Mouse (Mus musculus) heart, embryonic 14.5 days (tissue): ENCODE measurements around the gene Gm17409. TPM values are rescaled to one million over a fixed set of nuclear protein-coding genes. Genes with fewer than 3 reads are reported as not detected.

ENCODE experiments used
- ATAC-seq: fragments of 200-750 bp; cut with Nextera tagmentation; 2 replicates; pipeline ENCODE4 v1.8.0; 2017; ENCODE audit warnings: low read depth, moderate TSS enrichment; ENCODE audit not compliant: insufficient number of reproducible peaks, insufficient read depth, low FRiP score
- H3K27ac ChIP-seq, 2 experiments: fragments of 200-500 bp in 1 of 2; fragments of 300-500 bp in 1 of 2; sonication (generic) in 1 of 2; replicated peaks in 1 of 2; 2 replicates each; pipeline ENCODE4 v1.5.1; 2012 to 2014; ENCODE audit warnings: low read depth in 2 of 2, low read length in 2 of 2, control low read depth in 1 of 2, mild to moderate bottlenecking in 1 of 2, mixed read lengths in 1 of 2; ENCODE audit not compliant: control insufficient read depth in 1 of 2, insufficient read depth in 1 of 2
- H3K27me3 ChIP-seq: fragments of 300-500 bp; sonication (generic); 2 replicates; pipeline ENCODE4 v1.6.1; 2014; ENCODE audit warnings: mild to moderate bottlenecking, low read length, control low read depth; ENCODE audit not compliant: control insufficient read depth, insufficient read depth
- H3K36me3 ChIP-seq: fragments of 300-500 bp; sonication (generic); 2 replicates; pipeline ENCODE4 v1.6.1; 2014; ENCODE audit warnings: mild to moderate bottlenecking, control low read depth, low read length, mixed read lengths; ENCODE audit not compliant: control insufficient read depth, insufficient read depth
- H3K4me1 ChIP-seq, 2 experiments: fragments of 200-500 bp in 1 of 2; fragments of 300-500 bp in 1 of 2; sonication (generic) in 1 of 2; 2 replicates each; pipeline ENCODE4 v1.6.1; 2012 to 2014; ENCODE audit warnings: low read length in 2 of 2, control low read depth in 1 of 2, mixed read lengths in 1 of 2; ENCODE audit not compliant: control insufficient read depth in 2 of 2, insufficient read depth in 2 of 2
- H3K4me2 ChIP-seq: fragments of 300-500 bp; sonication (generic); 2 replicates; pipeline ENCODE4 v1.6.1; 2014; ENCODE audit warnings: mild to moderate bottlenecking, low read length
- H3K4me3 ChIP-seq, 2 experiments: fragments of 200-500 bp in 1 of 2; fragments of 300-500 bp in 1 of 2; sonication (generic) in 1 of 2; 2 replicates each; pipeline ENCODE4 v1.5.1; 2012 to 2014; ENCODE audit warnings: low read length in 2 of 2, mild to moderate bottlenecking in 2 of 2, control low read depth in 1 of 2, low read depth in 1 of 2, moderate library complexity in 1 of 2; ENCODE audit not compliant: control insufficient read depth in 1 of 2, insufficient read depth in 1 of 2
- H3K9ac ChIP-seq: fragments of 300-500 bp; sonication (generic); 2 replicates; pipeline ENCODE4 v1.6.1; 2014; ENCODE audit warnings: mild to moderate bottlenecking, low read length
- H3K9me3 ChIP-seq: fragments of 300-500 bp; sonication (generic); 2 replicates; pipeline ENCODE4 v1.6.1; 2016; ENCODE audit warnings: low read length, control low read depth; ENCODE audit not compliant: control insufficient read depth
- WGBS: fragments of 180-500 bp; shearing (Covaris S2); extraction: QIAGEN DNeasy Blood & Tissue Kit; methylation state at CpG from one replicate; pipeline ENCODE4 v1.1.7; 2014; 5-methylcytosine and 5-hydroxymethylcytosine counted together
- polyA plus RNA-seq: library from polyadenylated mRNA; unstranded; fragments of >200 nt; fragmentation: Nextera tagmentation; extraction: Ambion mirVana; gene quantifications from 2 replicates; pipeline ENCODE4 v1.2.1, GENCODE M21; 2014

Gene Gm17409
- polyA plus RNA-seq, 1 experiment from 2014 or later = not detected

DNA sequence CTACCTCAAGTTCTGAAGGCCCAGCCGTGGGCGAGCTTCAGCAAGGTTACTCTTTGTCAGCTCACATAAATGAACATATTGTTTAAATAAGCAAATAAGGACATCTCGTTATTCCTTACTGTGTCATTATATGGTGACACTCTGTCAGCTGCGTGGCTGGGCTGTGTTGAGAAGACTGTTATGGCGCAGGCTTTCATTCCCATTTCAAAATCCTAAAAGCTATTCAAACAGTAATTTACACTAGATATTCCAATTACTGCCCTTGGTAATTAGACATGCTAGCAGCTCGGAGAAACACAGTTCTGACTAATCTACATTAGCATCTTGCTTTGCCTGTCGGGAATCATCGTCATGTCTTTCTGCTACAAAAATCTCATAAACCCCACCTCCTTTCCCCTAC is 5.7 kb downstream of the Gm17409 start:
- no peaks in the 10 kb centered on the region for H3K9me3 ChIP-seq

DNA sequence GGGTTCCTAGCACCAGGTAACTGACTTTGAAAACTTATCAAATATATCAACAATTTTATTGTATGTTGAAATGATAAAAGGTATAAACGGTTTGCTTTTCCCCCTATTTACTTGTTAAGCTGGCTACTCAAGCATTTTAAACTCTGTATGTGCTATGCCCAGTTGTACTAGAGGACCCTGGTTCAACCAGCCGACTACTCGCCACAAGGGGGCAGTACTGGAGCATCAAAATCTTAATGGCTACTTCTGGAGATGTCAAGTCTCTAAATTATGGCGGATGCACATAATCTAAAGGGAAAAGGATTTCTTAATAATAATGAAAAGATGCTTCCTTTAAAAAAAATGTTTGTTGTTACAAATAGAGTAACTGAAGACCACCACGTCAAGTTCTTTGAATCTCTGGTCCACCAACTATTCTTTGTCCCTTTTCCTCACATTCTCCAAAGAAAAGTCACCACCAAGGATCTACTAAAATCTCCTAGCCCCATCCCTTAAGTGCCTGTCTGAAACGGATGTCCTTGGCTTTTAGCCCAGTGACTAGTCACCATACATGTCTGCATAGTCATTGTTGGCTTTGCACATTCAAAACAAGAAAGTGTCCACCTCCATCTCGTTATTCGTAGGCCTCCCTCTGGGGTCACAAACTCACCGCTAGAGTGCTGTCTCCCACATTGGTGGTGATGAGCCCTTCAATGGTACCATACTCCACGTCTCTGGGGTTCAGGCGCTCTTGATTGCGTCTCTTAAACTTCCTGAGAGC is 7.2 kb downstream of the Gm17409 start:
- Histone ChIP-seq H3K27me3 (no peaks in the 10 kb centered on the region), H3K4me2 (no peak overlapping the region), H3K4me3 (no peak overlapping the region), H3K4me1 (peaks cover 2 to 3% of the 10 kb centered on the region in 2 experiments; a peak in 2 of 4 replicates), H3K36me3 (peaks cover 67% of the 10 kb centered on the region), H3K9me3 (no peaks in the 10 kb centered on the region), H3K27ac (no peak overlapping the region), H3K9ac (no peak overlapping the region)
- ATAC-seq = no peak
- 52% methylated on average over 12 of the region's 12 CpGs for WGBS

More for the DNA sequence above, 5.7 kb downstream of the Gm17409 start:
- Histone ChIP-seq H3K4me1 (peaks cover 0 to 3% of the 10 kb centered on the region in 2 experiments; a peak in 1 of 4 replicates), H3K27ac (no peak overlapping the region), H3K4me2 (no peak overlapping the region), H3K27me3 (no peaks in the 10 kb centered on the region), H3K9ac (no peak overlapping the region), H3K36me3 (peaks cover 80% of the 10 kb centered on the region), H3K4me3 (no peak overlapping the region)
- no peak for ATAC-seq
- 93% methylated on average over 8 of the region's 8 CpGs for WGBS

DNA sequence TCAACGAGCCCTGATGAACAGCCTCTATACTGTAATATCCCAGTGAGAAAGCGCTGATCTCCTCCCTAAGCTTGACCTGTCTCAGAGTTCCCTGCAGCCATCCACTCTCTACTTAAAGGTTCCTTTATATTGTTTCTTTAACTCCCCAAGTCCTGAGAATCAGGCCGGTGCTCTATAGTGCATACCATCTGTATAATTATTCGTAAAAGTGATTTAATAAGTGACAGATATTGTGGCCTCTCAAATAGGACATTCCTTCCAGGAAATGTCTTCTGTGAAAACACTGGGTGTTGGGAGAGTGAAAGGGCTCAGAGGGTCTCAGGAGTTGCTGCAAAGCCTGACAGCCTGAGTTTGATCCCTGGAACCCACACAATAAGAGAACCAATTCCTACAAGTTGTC is 8.2 kb downstream of the Gm17409 start:
- Histone ChIP-seq H3K36me3 (peaks cover 57% of the 10 kb centered on the region), H3K27me3 (no peaks in the 10 kb centered on the region), H3K27ac (no peak overlapping the region), H3K9me3 (no peaks in the 10 kb centered on the region), H3K4me3 (no peak overlapping the region), H3K4me2 (no peak overlapping the region), H3K4me1 (peaks cover 2 to 3% of the 10 kb centered on the region in 2 experiments; a peak in 2 of 4 replicates), H3K9ac (no peak overlapping the region)
- WGBS = 89% methylated on average over 4 of the region's 4 CpGs
- ATAC-seq = no peak

DNA sequence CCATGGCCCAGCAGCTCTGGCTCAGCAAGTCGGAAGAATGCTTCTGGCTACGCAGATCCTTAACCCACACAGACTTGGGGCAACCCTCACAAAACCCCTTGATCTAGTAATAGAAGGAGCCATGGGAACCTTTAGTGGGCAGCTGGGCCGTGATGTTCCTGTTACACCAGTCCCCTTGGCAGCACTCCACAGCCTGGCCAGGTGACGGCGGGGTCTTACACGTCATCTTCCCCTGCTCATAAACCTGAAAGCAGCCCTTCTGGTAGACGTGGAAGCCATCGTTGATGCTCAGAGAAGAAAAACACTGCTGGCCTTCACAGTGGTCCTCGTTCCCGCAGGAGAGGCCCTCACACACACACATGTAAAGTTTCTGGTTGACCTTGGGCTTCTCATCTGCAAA is 9.6 kb downstream of the Gm17409 start:
- no peak for ATAC-seq
- 85% methylated on average over 10 of the region's 10 CpGs for WGBS
- peaks cover 6 to 10% of the 10 kb centered on the region in 2 experiments for H3K4me1 ChIP-seq

DNA sequence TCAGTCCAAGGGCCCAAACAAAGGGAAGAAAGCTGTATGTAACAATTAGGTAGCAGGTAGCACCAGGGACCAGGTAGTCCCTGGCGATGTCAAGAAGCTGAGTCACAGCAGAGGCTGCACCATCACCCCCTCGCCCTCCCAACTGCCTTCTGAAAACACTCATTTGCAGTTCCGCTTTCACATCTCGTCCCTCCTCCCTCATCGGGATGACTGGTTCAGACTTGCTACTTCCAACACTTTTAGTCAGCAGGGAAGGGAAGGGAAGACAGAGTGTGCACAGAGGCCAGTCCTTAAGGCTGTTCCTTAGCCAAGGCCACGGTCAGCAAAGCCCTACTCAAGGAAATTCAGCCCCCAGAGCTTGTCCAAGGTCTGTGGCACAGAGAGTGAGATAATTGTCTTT is 10.8 kb downstream of the Gm17409 start:
- Histone ChIP-seq H3K9me3 (no peaks in the 10 kb centered on the region), H3K4me2 (no peak overlapping the region), H3K27me3 (no peaks in the 10 kb centered on the region), H3K4me3 (no peak overlapping the region), H3K27ac (no peak overlapping the region), H3K4me1 (peaks cover 15 to 22% of the 10 kb centered on the region in 2 experiments), H3K9ac (no peak overlapping the region), H3K36me3 (peaks cover 36% of the 10 kb centered on the region)
- 75% methylated on average over 6 of the region's 6 CpGs for WGBS
- no peak for ATAC-seq

More for the DNA sequence above, 9.6 kb downstream of the Gm17409 start:
- no peak overlapping the region for H3K4me2 ChIP-seq
- H3K9me3 ChIP-seq = no peaks in the 10 kb centered on the region
- no peak overlapping the region for H3K9ac ChIP-seq
- no peak overlapping the region for H3K4me3 ChIP-seq
- no peaks in the 10 kb centered on the region for H3K27me3 ChIP-seq
- no peak overlapping the region for H3K27ac ChIP-seq
- peaks cover 48% of the 10 kb centered on the region for H3K36me3 ChIP-seq

DNA sequence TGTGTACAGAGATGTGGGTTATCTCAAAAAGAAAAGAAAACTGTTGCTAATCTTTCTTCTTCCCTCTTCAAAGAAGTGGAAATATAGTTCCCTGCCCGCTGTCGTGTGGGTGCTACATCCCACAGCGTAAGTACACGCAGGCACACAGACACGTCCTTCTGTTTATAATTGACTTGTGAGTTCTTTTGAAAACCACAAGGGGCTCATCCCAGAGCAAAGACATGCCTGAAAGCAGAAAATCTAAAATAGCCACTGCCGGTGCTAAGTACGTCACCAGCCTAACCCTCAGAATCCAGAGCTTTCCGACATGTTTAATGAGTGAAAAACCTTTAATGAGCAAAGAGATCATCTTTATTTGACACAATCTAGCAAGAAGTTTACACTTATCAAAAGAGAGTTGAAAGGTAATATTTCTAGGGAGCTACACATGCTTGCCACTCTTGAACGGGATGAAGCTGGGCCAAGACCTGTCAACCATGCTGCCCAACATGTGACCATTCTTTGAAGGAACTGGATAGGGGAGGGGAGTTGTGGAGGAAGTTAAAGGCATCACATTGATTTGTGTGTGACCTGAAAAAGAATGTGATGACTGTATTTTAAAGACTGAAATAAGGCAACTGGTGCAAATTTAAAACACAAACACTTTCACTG is 11.7 kb downstream of the Gm17409 start:
- no peak overlapping the region for H3K4me3 ChIP-seq
- no peaks in the 10 kb centered on the region for H3K27me3 ChIP-seq
- ATAC-seq = no peak
- H3K36me3 ChIP-seq = peaks cover 27% of the 10 kb centered on the region
- no peak overlapping the region for H3K4me2 ChIP-seq
- WGBS = 67% methylated on average over 9 of the region's 9 CpGs
- H3K4me1 ChIP-seq = peaks cover 21 to 29% of the 10 kb centered on the region in 2 experiments
- 0 out of 4 replicates have a peak overlapping the region, but pooled peaks of 1 of the 2 experiments have one; percentile 14 for H3K27ac ChIP-seq
- no peak overlapping the region for H3K9ac ChIP-seq
- no peaks in the 10 kb centered on the region for H3K9me3 ChIP-seq

DNA sequence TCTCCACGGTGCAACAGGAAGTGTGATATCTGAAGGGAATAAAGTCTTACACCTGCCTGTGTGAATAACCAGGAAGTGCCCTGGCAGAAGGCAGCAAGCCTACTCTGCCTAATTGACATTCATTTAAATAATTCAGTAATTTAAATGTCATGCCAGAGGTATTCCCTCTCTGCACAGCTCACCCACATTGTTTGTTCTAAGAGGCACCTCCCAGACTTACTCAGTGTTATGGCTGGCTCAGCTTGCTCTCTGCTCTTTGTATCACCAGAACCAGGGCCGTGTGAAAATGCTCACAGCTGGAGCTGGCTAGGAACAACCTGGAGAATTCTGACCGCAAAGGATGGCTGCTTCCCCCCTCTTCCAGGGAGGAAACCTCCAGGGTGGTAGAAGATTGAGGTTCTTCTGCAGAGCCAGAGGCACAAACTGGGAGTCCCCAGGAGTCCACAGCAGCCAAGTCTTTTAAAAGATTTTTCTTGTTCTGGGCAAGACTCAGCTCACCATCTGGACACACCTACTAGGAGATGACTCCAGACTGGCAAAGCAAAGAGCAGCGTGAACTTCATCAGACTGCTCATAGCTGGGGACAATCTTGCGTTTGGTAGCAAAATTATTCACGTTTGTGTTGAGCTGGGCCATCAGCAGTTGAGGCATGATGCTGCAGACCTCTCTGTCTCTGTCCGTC is 14.5 kb downstream of the Gm17409 start:
- Histone ChIP-seq H3K9ac (no peak overlapping the region), H3K4me1 (peaks cover 43 to 54% of the 10 kb centered on the region in 2 experiments), H3K36me3 (peaks cover 6% of the 10 kb centered on the region), H3K9me3 (no peaks in the 10 kb centered on the region), H3K27me3 (no peaks in the 10 kb centered on the region), H3K27ac (peak overlapping the region; percentile 51 to 62), H3K4me3 (no peak overlapping the region), H3K4me2 (0 out of 2 replicates have a peak overlapping the region, but pooled peaks have one; percentile 1)
- ATAC-seq = no peak
- 27% methylated on average over 7 of the region's 7 CpGs for WGBS
